Mouse (Mus musculus) monocyte, adult 5-6 weeks (primary cell): Measurements from ENCODE around the gene Zmiz1. TPM values are rescaled to one million over a fixed set of nuclear protein-coding genes. Genes with fewer than 3 reads are reported as not detected.

Source experiments
- ATAC-seq: fragments of 153-309, 156-312 bp; replicated peaks from 2 replicates; pipeline ENCODE4 v1.8.0; 2017; ENCODE audit warnings: mild to moderate bottlenecking; ENCODE audit not compliant: low TSS enrichment, insufficient number of reproducible peaks, severe bottlenecking, poor library complexity, low FRiP score
- total RNA-seq: library from RNA; stranded (forward); fragments of 200-1000, 200-491, 200-594 nt; gene quantifications from 3 replicates; pipeline ENCODE4 v1.2.3, GENCODE M21; 2017

Zmiz1 gene
- total RNA-seq, 1 experiment from 2014 or later, result 22.9 TPM

- ATAC-seq, result no peak
Observed at GRCm38 (mm10) chr14:25467911-25468668, 9.1 kb downstream of the Zmiz1 start.

GRCm38 (mm10) chr14:25468891-25469529 is 10.0 kb downstream of the Zmiz1 start:
- ATAC-seq, result no peak

- 0 out of 2 replicates have a peak, but pooled peaks have one; percentile 24 for ATAC-seq
Observed at GRCm38 (mm10) chr14:25470224-25470805, 11.3 kb downstream of the Zmiz1 start.

GRCm38 (mm10) chr14:25471035-25471434 is 12.1 kb downstream of the Zmiz1 start:
- peak; percentile 47 for ATAC-seq

- peak; percentile 36 for ATAC-seq
Observed at GRCm38 (mm10) chr14:25472096-25472861, 13.3 kb downstream of the Zmiz1 start.

- peak; percentile 45 for ATAC-seq
Observed at GRCm38 (mm10) chr14:25472981-25473649, 14.1 kb downstream of the Zmiz1 start.

- ATAC-seq, result no peak
Observed at GRCm38 (mm10) chr14:25474017-25474416, 15.0 kb downstream of the Zmiz1 start.

GRCm38 (mm10) chr14:25474732-25475131 is 15.7 kb downstream of the Zmiz1 start:
- no peak for ATAC-seq

- no peak for ATAC-seq
Observed at GRCm38 (mm10) chr14:25476048-25476447, 17.1 kb downstream of the Zmiz1 start.

- ATAC-seq, result no peak
Observed at GRCm38 (mm10) chr14:25476453-25476852, 17.5 kb downstream of the Zmiz1 start.

GRCm38 (mm10) chr14:25477268-25477667 is 18.3 kb downstream of the Zmiz1 start:
- no peak for ATAC-seq

GRCm38 (mm10) chr14:25478257-25478656 is 19.3 kb downstream of the Zmiz1 start:
- ATAC-seq, result no peak

GRCm38 (mm10) chr14:25478755-25479154 is 19.8 kb downstream of the Zmiz1 start:
- no peak for ATAC-seq

- peak; percentile 36 for ATAC-seq
Observed at GRCm38 (mm10) chr14:25479841-25480252, 20.9 kb downstream of the Zmiz1 start.

GRCm38 (mm10) chr14:25480443-25480842 is 21.5 kb downstream of the Zmiz1 start:
- ATAC-seq, result no peak

- peak; percentile 67 for ATAC-seq
Observed at GRCm38 (mm10) chr14:25480916-25481666, 22.1 kb downstream of the Zmiz1 start.

GRCm38 (mm10) chr14:25481667-25482331 is 22.8 kb downstream of the Zmiz1 start:
- ATAC-seq, result no peak
